Mouse (Mus musculus) bone marrow macrophage, adult 2 months (primary cell): ENCODE measurements around the gene Os9.

Source experiments
- CTCF ChIP-seq: IDR thresholded peaks from 2 replicates; pipeline ENCODE4 v1.5.1; 2012; ENCODE audit warnings: low read depth, mild to moderate bottlenecking, low read length, moderate library complexity
- POLR2A ChIP-seq: IDR thresholded peaks from 2 replicates; pipeline ENCODE4 v1.6.1; 2012; ENCODE audit warnings: mild to moderate bottlenecking, low read depth, low read length, borderline replicate concordance

DNA sequence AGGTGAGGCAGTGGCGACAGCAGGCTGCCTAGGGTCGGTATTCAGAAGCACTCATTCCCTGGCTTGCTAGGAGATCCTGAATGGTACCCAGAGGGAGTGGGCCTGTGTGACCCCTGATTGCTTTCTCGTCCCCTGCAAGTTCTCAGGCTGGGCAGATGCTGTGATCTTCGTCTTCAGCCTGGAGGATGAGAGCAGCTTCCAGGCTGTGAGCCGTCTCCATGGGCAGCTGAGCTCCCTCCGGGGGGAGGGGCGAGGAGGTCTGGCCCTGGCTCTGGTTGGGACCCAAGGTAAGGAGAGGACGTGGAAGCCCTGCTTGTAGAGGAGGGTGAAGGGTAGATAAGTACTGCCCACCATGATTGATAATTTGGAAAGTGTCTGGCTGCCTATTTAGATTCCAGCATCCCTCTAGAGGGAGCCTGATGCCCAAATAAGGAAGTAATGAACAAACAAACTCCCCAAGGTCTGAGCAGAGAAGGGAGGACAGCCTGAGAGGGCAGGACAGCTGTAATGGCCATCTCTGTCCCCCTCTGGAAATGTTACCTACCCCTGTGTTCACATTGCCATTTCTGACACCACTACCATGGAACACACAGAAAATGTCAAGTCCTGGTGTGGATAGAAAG lies 37.5 kb downstream of the Os9 start:
- TF ChIP-seq CTCF (no peak), POLR2A (no peak)
